Mouse (Mus musculus): Measurements from ENCODE around the gene Nfix.

Gene Nfix

GRCm38 (mm10) chr8:84732996-84733395 is 67.1 kb downstream of the Nfix start:
- no peak for DNase-seq

- DNase-seq, result no peak
Measured at GRCm38 (mm10) chr8:84732545-84732944, 67.6 kb downstream of the Nfix start.

GRCm38 (mm10) chr8:84731371-84732177 is 68.6 kb downstream of the Nfix start:
- DNase-seq, result no peak

GRCm38 (mm10) chr8:84730541-84731370 is 69.4 kb downstream of the Nfix start:
- no peak for DNase-seq

GRCm38 (mm10) chr8:84729921-84730362 is 70.2 kb downstream of the Nfix start:
- DNase-seq, result no peak

- DNase-seq, result no peak
Measured at GRCm38 (mm10) chr8:84728474-84728873, 71.7 kb downstream of the Nfix start.

GRCm38 (mm10) chr8:84725941-84726259 is 74.2 kb downstream of the Nfix start:
- no peak for DNase-seq

GRCm38 (mm10) chr8:84725246-84725940 is 74.8 kb downstream of the Nfix start:
- no peak for DNase-seq

- no peak for DNase-seq
Measured at GRCm38 (mm10) chr8:84724683-84725082, 75.5 kb downstream of the Nfix start.

- DNase-seq, result no peak
Measured at GRCm38 (mm10) chr8:84723571-84723900, 76.6 kb downstream of the Nfix start.

GRCm38 (mm10) chr8:84722850-84723570 is 77.1 kb downstream of the Nfix start, which contains the start of gene G430095P16Rik:
G430095P16Rik (plus strand) TSS chr8:84723007.
- peak; percentile 41 to 47 for DNase-seq

GRCm38 (mm10) chr8:84722530-84722849 is 77.7 kb downstream of the Nfix start:
- no peak for DNase-seq

GRCm38 (mm10) chr8:84718959-84719690 is 81.0 kb downstream of the Nfix start:
- DNase-seq, result no peak

GRCm38 (mm10) chr8:84718476-84718875 is 81.7 kb downstream of the Nfix start:
- DNase-seq, result no peak

GRCm38 (mm10) chr8:84716790-84717189 is 83.4 kb downstream of the Nfix start:
- no peak for DNase-seq

GRCm38 (mm10) chr8:84715893-84716468 is 84.2 kb downstream of the Nfix start:
- no peak for DNase-seq

- DNase-seq, result no peak
Measured at GRCm38 (mm10) chr8:84714161-84714560, 86.0 kb downstream of the Nfix start.

GRCm38 (mm10) chr8:84713381-84713780 is 86.8 kb downstream of the Nfix start:
- no peak for DNase-seq

- DNase-seq, result no peak
Measured at GRCm38 (mm10) chr8:84712759-84713120, 87.4 kb downstream of the Nfix start.

- DNase-seq, result no peak
Measured at GRCm38 (mm10) chr8:84711933-84712758, 88.0 kb downstream of the Nfix start.

GRCm38 (mm10) chr8:84711312-84711711 is 88.8 kb downstream of the Nfix start:
- no peak for DNase-seq
